Mouse (Mus musculus): Measurements from ENCODE around the gene Ypel5.

Ypel5 gene

DNA sequence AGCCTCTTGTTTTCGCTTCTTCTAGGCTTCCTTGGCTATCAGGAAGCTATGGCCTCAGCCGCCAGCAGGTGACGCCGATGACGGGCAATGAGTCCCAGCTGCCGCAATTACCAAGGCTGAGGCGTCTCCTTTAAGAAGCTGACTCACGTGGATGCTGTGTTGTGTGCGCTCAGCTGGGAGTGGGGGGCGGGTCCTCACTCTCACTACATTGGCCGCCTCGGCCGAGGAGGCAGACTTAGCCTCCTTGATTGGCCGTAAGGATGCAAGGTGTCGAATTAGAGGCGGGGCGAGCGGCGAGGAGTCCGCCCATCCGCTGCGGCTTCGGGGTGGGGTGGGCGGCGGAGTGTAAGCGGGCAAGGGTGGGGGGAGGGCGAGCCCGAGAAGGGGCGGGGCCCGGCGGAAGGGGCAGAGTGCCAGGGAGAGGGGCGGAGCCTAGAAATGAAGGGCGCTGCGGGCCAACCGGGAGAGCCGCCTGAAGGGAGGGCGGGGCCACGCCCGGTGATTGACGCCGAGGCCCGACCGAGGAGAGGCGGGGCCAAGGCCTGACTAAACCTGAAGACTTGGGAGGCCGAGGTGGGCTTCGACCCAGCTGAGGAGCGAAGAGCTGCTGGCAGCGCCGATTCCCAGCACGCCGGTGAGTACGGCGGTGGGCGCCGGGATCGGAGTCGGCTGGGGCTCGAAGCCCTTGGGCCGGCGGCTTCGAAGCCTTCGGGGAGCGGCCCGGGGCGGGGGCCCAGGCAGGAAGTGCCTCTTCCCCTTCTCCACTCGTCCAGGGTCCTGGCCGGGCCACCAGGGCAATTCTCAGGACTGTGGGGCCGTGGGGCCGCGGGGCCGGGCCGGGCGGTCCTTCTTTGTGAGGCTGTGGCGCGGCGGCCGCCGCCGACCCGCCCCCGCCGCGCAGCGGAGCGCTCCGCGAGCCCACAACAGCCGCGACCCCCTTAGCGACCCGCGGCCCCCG lies at the start of gene Ypel5:
Gene Ypel5, plus strand, starts transcription at position 296 of the 958 bp plus-strand sequence.
- peak; percentile 99 for DNase-seq (ENCODE audit: low read depth)

- no peak for DNase-seq (ENCODE audit: low read depth)
These were observed 48.3 kb upstream of the Ypel5 start for GRCm38 (mm10) chr17:72787886-72788436.

GRCm38 (mm10) chr17:72793278-72793677 lies 43.0 kb upstream of the Ypel5 start:
- DNase-seq (ENCODE audit: low read depth) = no peak

GRCm38 (mm10) chr17:72794660-72795059 lies 41.6 kb upstream of the Ypel5 start:
- DNase-seq (ENCODE audit: low read depth) = no peak

- DNase-seq (ENCODE audit: low read depth) = no peak
These were observed 40.7 kb upstream of the Ypel5 start for GRCm38 (mm10) chr17:72795392-72796047.

DNA sequence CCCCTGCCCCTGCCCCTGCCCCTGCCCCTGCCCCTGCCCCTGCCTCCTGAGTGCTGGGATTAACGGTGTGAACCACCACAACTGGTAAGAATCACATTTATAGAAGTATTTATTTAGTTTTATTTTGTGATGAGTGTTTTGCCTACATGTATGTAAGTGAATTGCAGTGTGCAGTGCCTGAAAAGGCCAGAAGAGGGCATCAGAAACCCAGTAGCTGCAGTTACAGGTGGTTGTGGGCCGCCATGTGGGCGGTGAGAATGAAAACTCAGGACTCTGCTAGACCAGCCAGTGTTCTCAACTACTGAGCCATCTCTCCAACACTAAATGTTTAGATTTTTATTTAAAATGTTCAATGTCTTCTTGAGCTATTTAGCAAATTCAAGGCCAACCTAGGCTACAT lies 39.7 kb upstream of the Ypel5 start:
- DNase-seq (ENCODE audit: low read depth) = peak; percentile 21

DNA sequence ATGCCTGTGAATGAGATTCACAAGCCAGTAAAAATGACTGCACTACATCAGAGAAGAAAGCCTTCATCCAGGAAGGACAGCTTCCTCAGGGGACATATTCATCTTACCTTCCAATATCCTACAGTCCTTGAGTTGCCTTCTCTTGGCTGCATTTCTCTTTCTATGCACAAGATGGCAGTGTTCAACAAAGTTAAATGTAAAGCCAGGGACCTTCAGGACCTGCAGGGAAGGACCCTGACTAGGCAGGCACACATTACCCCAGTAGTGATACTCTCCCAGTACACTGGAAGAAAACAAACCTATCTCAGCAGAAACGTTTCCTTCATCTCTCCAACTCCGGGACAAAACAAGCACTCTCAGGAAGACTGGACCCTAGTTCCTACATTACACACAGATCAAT lies 38.4 kb upstream of the Ypel5 start:
- DNase-seq (ENCODE audit: low read depth) = peak; percentile 69

- no peak for DNase-seq (ENCODE audit: low read depth)
These were observed 26.2 kb upstream of the Ypel5 start for GRCm38 (mm10) chr17:72809942-72810654.

DNA sequence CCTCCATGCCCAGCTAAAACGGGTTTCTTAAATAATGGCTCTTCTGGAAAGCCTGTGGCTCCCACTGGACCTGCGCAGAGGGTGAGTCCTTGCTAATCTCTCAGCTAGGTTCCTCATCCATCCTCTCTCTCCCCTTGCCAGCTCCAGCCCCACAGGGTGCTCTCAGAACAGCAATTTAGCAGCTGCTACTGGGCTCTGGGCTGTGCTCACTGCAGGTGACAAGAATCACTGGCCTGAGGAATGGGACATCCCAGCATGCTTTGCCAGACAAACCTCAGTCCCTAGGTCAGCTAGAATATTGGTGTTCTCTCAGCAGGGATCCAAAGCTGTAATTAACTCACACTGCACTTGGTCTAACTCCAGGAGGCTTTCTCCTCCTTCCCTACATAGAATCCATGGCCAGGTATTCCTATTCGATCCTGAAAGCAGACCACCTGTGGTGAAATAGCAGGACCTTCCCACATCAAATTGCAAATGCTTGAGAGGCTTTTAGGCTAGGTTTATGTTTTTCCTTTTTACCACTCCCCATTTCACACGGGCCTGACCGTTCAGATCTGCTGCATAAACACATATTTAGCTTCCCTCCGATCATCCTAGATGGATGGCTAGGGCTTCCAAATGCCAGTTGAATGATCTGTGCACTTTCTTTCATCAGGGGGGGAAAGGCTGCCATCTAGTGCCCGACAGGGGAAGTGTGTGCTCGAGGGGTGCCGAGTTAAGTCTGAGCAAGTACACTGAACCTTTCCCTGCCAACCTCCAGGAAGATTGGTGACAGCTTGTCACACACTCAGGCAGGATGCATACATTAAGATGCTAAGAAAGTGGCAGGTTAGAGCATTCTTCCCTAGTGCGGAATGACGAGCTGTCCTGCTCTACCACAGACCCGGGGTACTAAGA lies 22.6 kb upstream of the Ypel5 start:
- peak; percentile 64 for DNase-seq (ENCODE audit: low read depth)

DNA sequence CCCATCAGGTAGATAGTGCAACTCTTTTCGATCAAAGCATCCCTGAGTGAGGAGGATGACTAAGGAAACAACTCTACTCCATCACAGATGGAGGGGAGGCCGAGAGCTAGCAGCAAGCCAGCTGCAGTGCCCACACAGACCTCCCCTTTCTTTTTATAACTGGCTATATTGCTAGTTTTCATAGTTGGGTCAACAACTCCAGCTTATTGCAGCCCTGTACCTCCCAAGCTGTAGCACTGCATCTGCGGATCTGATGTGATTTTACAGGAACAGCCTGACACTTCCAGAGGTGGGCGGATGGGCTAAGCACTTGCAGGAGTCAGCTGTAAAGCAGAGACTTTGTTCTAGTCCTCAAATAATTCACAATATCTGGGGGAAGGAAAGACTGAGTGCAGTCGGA lies 18.7 kb upstream of the Ypel5 start:
- no peak for DNase-seq (ENCODE audit: low read depth)

- no peak for DNase-seq (ENCODE audit: low read depth)
These were observed 16.5 kb upstream of the Ypel5 start for GRCm38 (mm10) chr17:72819714-72820113.

DNA sequence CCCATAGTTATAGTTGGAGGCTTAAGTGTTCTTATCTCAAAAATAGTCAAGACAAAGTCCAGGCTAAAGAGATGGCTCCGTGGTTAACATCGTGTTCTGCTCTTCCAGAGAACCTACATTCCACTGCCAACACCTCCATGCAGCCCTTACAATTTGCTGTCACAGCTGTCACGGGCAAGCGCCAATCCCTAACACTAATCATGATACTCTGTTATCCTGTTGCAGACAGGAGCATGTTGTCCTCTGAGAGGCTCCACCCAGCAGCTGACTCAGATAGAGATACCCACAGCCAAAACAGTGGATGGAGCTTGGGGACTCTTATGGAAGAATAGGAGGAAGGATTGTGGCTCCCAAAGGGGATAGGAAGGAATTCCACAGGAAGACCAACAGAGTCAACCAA lies 15.8 kb upstream of the Ypel5 start:
- DNase-seq (ENCODE audit: low read depth) = no peak

GRCm38 (mm10) chr17:72821923-72822322 lies 14.3 kb upstream of the Ypel5 start:
- DNase-seq (ENCODE audit: low read depth) = no peak

- no peak for DNase-seq (ENCODE audit: low read depth)
These were observed 9.2 kb upstream of the Ypel5 start for GRCm38 (mm10) chr17:72826916-72827534.

DNA sequence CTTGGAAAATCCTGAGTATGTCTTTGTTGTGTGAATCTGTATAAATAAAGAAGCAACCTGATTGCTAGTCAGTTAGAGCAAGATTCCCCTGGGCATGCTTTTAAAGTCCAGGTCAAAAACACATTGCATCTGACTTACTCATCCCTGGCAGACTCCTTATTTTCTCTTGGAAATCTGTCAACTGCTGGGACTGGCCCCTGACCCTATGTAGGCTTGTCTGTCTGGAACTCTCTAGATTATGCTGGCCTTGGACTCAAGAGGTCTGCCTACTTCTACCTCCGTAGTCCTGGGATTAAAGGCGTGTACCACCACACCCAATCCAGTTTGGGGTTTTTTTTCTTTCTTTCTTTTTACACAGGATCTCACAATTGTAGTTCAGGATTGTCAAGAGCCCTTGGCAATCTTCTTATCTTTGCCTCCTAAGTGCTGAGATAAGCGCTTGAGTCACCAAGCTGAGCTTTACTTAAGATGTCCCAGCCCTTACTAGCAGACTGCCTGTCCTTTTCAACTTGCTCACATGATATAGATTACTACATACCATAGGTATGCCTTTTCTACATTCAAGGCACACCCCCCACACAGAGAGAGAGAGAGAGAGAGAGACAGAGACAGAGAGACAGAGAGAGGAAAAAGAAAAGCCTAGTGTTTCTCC lies 8.1 kb upstream of the Ypel5 start:
- no peak for DNase-seq (ENCODE audit: low read depth)

DNA sequence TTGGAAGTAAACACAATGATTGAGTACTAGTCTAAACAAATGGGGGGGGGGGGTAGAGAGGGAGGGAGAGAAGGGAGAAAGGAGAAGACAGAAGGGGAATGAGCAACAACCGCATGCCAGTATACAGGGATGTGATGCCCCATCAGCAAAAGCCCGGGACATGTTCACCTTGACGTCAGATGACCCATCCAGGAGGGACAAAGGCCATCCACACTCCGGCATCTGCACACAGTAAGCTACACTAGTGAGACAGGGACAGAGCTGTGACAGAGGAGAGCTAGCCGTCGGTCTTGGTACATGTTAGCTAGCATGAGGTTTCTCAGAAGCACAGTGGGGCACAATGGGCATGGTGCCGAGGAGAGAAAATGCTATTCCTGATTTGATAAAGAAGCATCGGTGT lies 7.6 kb upstream of the Ypel5 start:
- no peak for DNase-seq (ENCODE audit: low read depth)

GRCm38 (mm10) chr17:72837140-72837712 lies 973 bp downstream of the Ypel5 start:
- DNase-seq (ENCODE audit: low read depth) = peak; percentile 92

- no peak for DNase-seq (ENCODE audit: low read depth)
These were observed 1.7 kb downstream of the Ypel5 start for GRCm38 (mm10) chr17:72837824-72838474.

- DNase-seq (ENCODE audit: low read depth) = no peak
These were observed 2.7 kb downstream of the Ypel5 start for GRCm38 (mm10) chr17:72839000-72839399.
